Mouse (Mus musculus) heart, postnatal 0 days (tissue): Measurements from ENCODE around the gene Coil. TPM values are rescaled to one million over a fixed set of nuclear protein-coding genes. Genes with fewer than 3 reads are reported as not detected.

ENCODE experiments used
- ATAC-seq: fragments of 200-750 bp; cut with Nextera tagmentation; 2 replicates; pipeline ENCODE4 v1.8.0; 2017; ENCODE audit warnings: low read depth, moderate number of reproducible peaks, moderate library complexity; ENCODE audit not compliant: insufficient read depth
- DNase-seq: peaks from one replicate; pipeline ENCODE4 v3.0.0-alpha.2; 2016; ENCODE audit warnings: low spot score
- H3K27ac ChIP-seq: fragments of 300-500 bp; sonication (generic); 2 replicates; pipeline ENCODE4 v1.5.1; 2014; ENCODE audit warnings: low read depth, mild to moderate bottlenecking
- H3K27me3 ChIP-seq: fragments of 300-500 bp; sonication (generic); 2 replicates; pipeline ENCODE4 v1.6.1; 2014; ENCODE audit warnings: low read length, mixed read lengths; ENCODE audit not compliant: control insufficient read depth, insufficient read depth
- H3K36me3 ChIP-seq: fragments of 300-500 bp; sonication (generic); replicated peaks from 2 replicates; pipeline ENCODE4 v1.6.1; 2014; ENCODE audit warnings: low read length, mixed read lengths; ENCODE audit not compliant: control insufficient read depth, insufficient read depth
- H3K4me1 ChIP-seq: fragments of 300-500 bp; sonication (generic); 2 replicates; pipeline ENCODE4 v1.6.1; 2014; ENCODE audit warnings: antibody characterized with exemption; ENCODE audit not compliant: control insufficient read depth, insufficient read depth
- H3K4me2 ChIP-seq: fragments of 300-500 bp; sonication (generic); 2 replicates; pipeline ENCODE4 v1.6.1; 2014; ENCODE audit warnings: low read depth, mild to moderate bottlenecking, low read length, moderate library complexity
- H3K4me3 ChIP-seq: fragments of 300-500 bp; sonication (generic); 2 replicates; pipeline ENCODE4 v1.5.1; 2014; ENCODE audit warnings: low read depth, low read length
- H3K9ac ChIP-seq: fragments of 300-500 bp; sonication (generic); replicated peaks from 2 replicates; pipeline ENCODE4 v1.6.1; 2014; ENCODE audit warnings: low read depth, low read length, mixed read lengths
- H3K9me3 ChIP-seq: fragments of 300-500 bp; sonication (generic); replicated peaks from 2 replicates; pipeline ENCODE4 v1.6.1; 2016; ENCODE audit warnings: low read length; ENCODE audit not compliant: control insufficient read depth
- CTCF ChIP-seq: IDR thresholded peaks from 2 replicates; pipeline ENCODE4 v1.5.1; 2016; ENCODE audit warnings: antibody characterized with exemption, control low read depth, low read depth
- EP300 ChIP-seq: IDR thresholded peaks from 2 replicates; pipeline ENCODE4 v1.6.1; 2016; ENCODE audit warnings: antibody characterized with exemption, low read depth
- WGBS: fragments of 180-500 bp; shearing (Covaris S2); extraction: QIAGEN DNeasy Blood & Tissue Kit; methylation state at CpG from one replicate; pipeline ENCODE4 v1.1.7; 2014; 5-methylcytosine and 5-hydroxymethylcytosine counted together
- polyA plus RNA-seq: library from polyadenylated mRNA; unstranded; fragments of >200 nt; fragmentation: Nextera tagmentation; extraction: Ambion mirVana; gene quantifications from 2 replicates; pipeline ENCODE4 v1.2.1, GENCODE M21; 2015
- total RNA-seq: library from RNA; depleted of rRNA; stranded (reverse); fragments of >200 nt; gene quantifications from 2 replicates; pipeline ENCODE4 v1.2.3, GENCODE M21; 2014; ENCODE audit warnings: low replicate concordance; rRNA removed

Gene Coil
- total RNA-seq, result 5.3 and 8.5 TPM in 2 replicates
- polyA plus RNA-seq, result 4.6 and 5.3 TPM in 2 replicates

- 39% methylated on average over 2 of the region's 2 CpGs for WGBS
- H3K36me3 ChIP-seq, result no peaks in the 10 kb centered on the region
- no peak within 1 kb of the TSS for H3K4me2 ChIP-seq
- H3K4me1 ChIP-seq, result peaks cover 6% of the 10 kb centered on the region
- no peak within 1 kb of the TSS for H3K9ac ChIP-seq
- no peak for TF ChIP-seq CTCF
- TF ChIP-seq EP300, result no peak
- no peaks in the 10 kb centered on the region for H3K27me3 ChIP-seq
- DNase-seq (no peak), ATAC-seq (no peak)
- no peak within 1 kb of the TSS for H3K27ac ChIP-seq
- H3K4me3 ChIP-seq, result no peak within 1 kb of the TSS
- no peaks in the 10 kb centered on the region for H3K9me3 ChIP-seq
Measured at GRCm38 (mm10) chr11:88970202-88970732, at the start of gene Coil. Gene Coil (plus strand): TSS chr11:88970252.

GRCm38 (mm10) chr11:88926566-88926965 is 43.5 kb upstream of the Coil start:
- Histone ChIP-seq H3K27me3 (no peaks in the 10 kb centered on the region), H3K4me3 (no peak overlapping the region), H3K4me1 (no peaks in the 10 kb centered on the region), H3K9ac (no peak overlapping the region), H3K27ac (no peak overlapping the region), H3K36me3 (peaks cover 53% of the 10 kb centered on the region), H3K9me3 (no peaks in the 10 kb centered on the region), H3K4me2 (no peak overlapping the region)
- TF ChIP-seq EP300 (no peak), CTCF (no peak)
- DNase-seq, result no peak
- WGBS, result 72% methylated on average over 5 of the region's 5 CpGs
- no peak for ATAC-seq

DNA sequence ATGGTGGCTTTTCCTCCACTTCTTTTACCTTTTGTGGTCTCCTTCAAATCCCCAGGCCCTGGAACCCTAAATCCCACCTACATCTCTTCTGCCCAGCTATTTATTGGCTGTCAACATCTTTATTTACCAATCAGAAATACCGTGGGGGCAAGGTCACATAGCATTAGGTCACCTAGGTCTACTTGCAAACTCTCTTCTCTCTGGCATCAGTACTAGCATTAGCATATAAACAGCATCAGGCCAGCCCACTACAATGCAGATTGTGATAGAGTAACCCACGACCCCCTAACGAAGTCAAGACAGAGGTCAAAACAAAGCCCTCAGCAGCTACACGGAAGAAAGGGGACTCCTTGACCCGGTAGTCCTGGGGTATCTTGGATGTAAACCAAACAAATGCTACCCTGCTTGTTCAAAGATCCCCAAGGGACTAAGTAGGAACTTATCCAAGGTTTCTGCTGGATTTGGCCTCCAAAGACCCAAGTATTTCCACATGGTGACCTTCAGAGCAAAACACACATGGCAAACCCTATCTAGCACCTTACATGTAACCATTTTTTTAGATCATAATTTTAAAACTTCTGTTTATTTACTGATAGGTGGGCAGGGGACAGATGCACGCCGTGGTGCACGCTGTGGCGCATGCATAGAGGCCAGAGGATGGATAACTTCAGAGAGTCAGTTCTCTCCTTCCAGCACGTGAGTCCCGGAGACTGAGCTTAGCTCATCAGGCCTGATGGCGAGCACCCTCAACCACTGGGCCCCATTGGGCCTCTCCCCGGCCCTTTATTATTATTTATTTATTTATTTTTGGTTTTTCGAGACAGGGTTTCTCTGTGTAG is 38.1 kb upstream of the Coil start:
- Histone ChIP-seq H3K36me3 (peaks cover 34% of the 10 kb centered on the region), H3K4me2 (no peak overlapping the region), H3K27ac (no peak overlapping the region), H3K9me3 (no peaks in the 10 kb centered on the region), H3K27me3 (no peaks in the 10 kb centered on the region), H3K4me1 (no peaks in the 10 kb centered on the region), H3K9ac (no peak overlapping the region), H3K4me3 (no peak overlapping the region)
- DNase-seq (no peak), ATAC-seq (no peak)
- no peak for TF ChIP-seq CTCF
- TF ChIP-seq EP300, result no peak
- 80% methylated on average over 14 of the region's 14 CpGs for WGBS

GRCm38 (mm10) chr11:88933030-88933429 is 37.0 kb upstream of the Coil start:
- Histone ChIP-seq H3K36me3 (peaks cover 27% of the 10 kb centered on the region), H3K4me1 (no peaks in the 10 kb centered on the region), H3K4me3 (no peak overlapping the region), H3K4me2 (no peak overlapping the region), H3K27me3 (no peaks in the 10 kb centered on the region), H3K27ac (no peak overlapping the region), H3K9me3 (no peaks in the 10 kb centered on the region), H3K9ac (no peak overlapping the region)
- ATAC-seq, result no peak
- no peak for DNase-seq
- WGBS, result 94% methylated on average over 9 of the region's 9 CpGs
- TF ChIP-seq EP300 (no peak), CTCF (no peak)

DNA sequence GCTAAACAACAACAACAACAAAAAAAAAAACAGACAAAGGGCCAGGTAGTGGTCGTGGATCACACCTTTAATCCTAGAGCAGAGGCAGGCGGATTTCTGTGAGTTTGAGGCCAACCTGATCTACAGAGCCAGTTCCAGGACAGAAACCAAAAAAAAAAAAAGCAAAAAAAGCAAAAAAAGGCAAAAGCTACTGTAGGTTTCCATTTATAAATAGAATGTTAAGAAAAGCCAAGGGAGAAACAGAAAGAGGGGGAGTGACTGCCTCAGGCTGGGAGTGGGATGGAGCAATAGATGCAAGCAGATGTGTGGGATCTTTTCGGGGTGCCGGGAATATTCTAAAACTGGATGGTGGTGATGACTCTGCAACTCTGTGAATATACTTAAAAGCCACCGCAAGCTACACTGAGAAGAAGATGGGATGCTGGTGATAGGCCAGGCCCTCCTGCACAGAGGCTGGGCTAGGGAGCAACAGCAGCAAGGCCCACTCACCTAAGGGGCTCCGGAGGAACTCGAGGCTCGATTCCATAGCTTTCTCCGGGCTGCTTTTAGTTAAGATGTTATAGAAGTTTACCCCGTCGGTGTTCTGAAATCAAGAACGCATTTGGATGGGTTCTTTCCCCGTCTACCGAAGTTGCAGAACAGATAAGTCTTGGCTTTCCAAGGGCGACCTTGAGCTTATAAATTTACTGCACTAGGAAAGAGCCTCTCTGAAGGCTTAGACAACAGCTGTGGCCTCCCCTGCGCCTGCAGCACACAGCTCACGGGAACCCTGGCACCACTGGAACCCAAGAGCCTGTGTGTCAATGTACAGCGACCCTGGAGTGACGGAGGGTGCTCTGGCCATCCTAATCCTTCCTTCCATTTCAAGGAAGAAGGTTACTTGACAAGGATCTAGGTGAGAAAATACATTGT is 35.7 kb upstream of the Coil start:
- H3K4me1 ChIP-seq, result no peaks in the 10 kb centered on the region
- no peak for DNase-seq
- no peaks in the 10 kb centered on the region for H3K9me3 ChIP-seq
- H3K27me3 ChIP-seq, result no peaks in the 10 kb centered on the region
- TF ChIP-seq EP300 (no peak), CTCF (no peak)
- 89% methylated on average over 19 of the region's 19 CpGs for whole genome bisulfite sequencing
- no peak overlapping the region for H3K4me2 ChIP-seq
- H3K36me3 ChIP-seq, result peaks cover 17% of the 10 kb centered on the region
- no peak overlapping the region for H3K4me3 ChIP-seq
- H3K27ac ChIP-seq, result no peak overlapping the region
- ATAC-seq, result no peak
- H3K9ac ChIP-seq, result no peak overlapping the region
